Mouse (Mus musculus): ENCODE measurements around the gene Gipc3. TPM values are rescaled to one million over a fixed set of nuclear protein-coding genes. Genes with fewer than 3 reads are reported as not detected.

Gipc3 gene
- polyA plus RNA-seq, 1 experiment from 2014 or later, result 0.08 TPM

DNA sequence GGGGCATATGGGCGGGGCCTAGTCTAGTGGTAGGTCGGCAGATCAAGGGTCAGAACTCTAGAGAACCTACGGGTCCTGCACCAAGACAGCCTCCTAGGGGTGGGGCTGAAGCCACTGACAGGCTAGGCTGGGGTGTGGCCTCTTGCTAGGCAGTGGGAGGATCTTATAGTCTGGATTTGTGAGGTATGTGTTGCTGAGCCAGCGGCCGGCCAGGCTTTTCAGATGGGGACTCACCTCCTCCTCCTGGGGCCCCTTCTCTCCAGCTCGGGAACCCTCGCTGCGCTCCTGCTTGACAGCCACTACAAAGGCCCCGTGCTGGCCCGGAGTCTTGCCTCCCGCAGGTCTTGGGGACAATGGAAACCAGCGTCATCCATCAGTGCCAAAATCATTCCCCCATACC, 6.1 kb upstream of the Gipc3 start:
- H3K27me3 ChIP-seq (ENCODE audit: insufficient read depth, low read length), result 0 out of 2 replicates have a peak, but pooled peaks cover 4% of the 10 kb centered on the region
- no peaks in the 10 kb centered on the region for H3K9me3 ChIP-seq (ENCODE audit: low read depth, low read length)
- peaks cover 24% of the 10 kb centered on the region for H3K36me3 ChIP-seq (ENCODE audit: insufficient read depth)
- peak overlapping the region; percentile 81; the same call in 1 of the 2 replicates for H3K27ac ChIP-seq (ENCODE audit: low read depth)
- peak overlapping the region; percentile 84; the same call in 1 of the 2 replicates for H3K9ac ChIP-seq
- peak overlapping the region; percentile 79 for H3K4me3 ChIP-seq (ENCODE audit: low read depth, low read length)
- peaks cover 14% of the 10 kb centered on the region for H3K4me1 ChIP-seq (ENCODE audit: insufficient read depth)
- H3K4me2 ChIP-seq, result peak overlapping the region; percentile 95
- WGBS, result 4% methylated on average over 11 of the region's 12 CpGs
- ATAC-seq (ENCODE audit: insufficient read depth) (no peak), DNase-seq (peak; percentile 64)
- no peak for TF ChIP-seq CTCF (IDR thresholded peaks at IDR 0.05; ENCODE audit: low read depth)

GRCm38 (mm10) chr10:81346453-81347067, 3.5 kb upstream of the Gipc3 start:
- H3K9ac ChIP-seq, result peak overlapping the region; percentile 23
- ATAC-seq (ENCODE audit: insufficient read depth) (no peak), DNase-seq (peak; percentile 84)
- whole genome bisulfite sequencing, result 9% methylated on average over 52 of the region's 55 CpGs
- peak; percentile 57 for TF ChIP-seq CTCF (IDR thresholded peaks at IDR 0.05; ENCODE audit: low read depth)
- H3K4me3 ChIP-seq (ENCODE audit: low read depth, low read length), result peak overlapping the region; percentile 22
- peak overlapping the region; percentile 61 for H3K4me2 ChIP-seq
- H3K27me3 ChIP-seq (ENCODE audit: insufficient read depth, low read length), result peaks cover 28% of the 10 kb centered on the region
- peaks cover 14% of the 10 kb centered on the region for H3K4me1 ChIP-seq (ENCODE audit: insufficient read depth)
- H3K27ac ChIP-seq (ENCODE audit: low read depth), result 0 out of 2 replicates have a peak overlapping the region, but pooled peaks have one; percentile 18
- peaks cover 24% of the 10 kb centered on the region for H3K36me3 ChIP-seq (ENCODE audit: insufficient read depth)
- no peaks in the 10 kb centered on the region for H3K9me3 ChIP-seq (ENCODE audit: low read depth, low read length)

GRCm38 (mm10) chr10:81345162-81345534, 2.1 kb upstream of the Gipc3 start:
- peaks cover 24% of the 10 kb centered on the region for H3K36me3 ChIP-seq (ENCODE audit: insufficient read depth)
- ATAC-seq (ENCODE audit: insufficient read depth) (no peak), DNase-seq (no peak)
- H3K4me2 ChIP-seq, result no peak overlapping the region
- peaks cover 33% of the 10 kb centered on the region for H3K27me3 ChIP-seq (ENCODE audit: insufficient read depth, low read length)
- TF ChIP-seq CTCF (IDR thresholded peaks at IDR 0.05; ENCODE audit: low read depth), result no peak
- 83% methylated on average over 4 of the region's 4 CpGs for WGBS
- H3K9ac ChIP-seq, result no peak overlapping the region
- H3K9me3 ChIP-seq (ENCODE audit: low read depth, low read length), result no peaks in the 10 kb centered on the region
- H3K27ac ChIP-seq (ENCODE audit: low read depth), result no peak overlapping the region
- H3K4me3 ChIP-seq (ENCODE audit: low read depth, low read length), result no peak overlapping the region
- peaks cover 14% of the 10 kb centered on the region for H3K4me1 ChIP-seq (ENCODE audit: insufficient read depth)

GRCm38 (mm10) chr10:81344421-81345161, 1.5 kb upstream of the Gipc3 start:
- Histone ChIP-seq H3K9me3 (ENCODE audit: low read depth, low read length) (no peaks in the 10 kb centered on the region), H3K4me2 (no peak overlapping the region), H3K4me3 (ENCODE audit: low read depth, low read length) (no peak overlapping the region), H3K27ac (ENCODE audit: low read depth) (no peak overlapping the region), H3K36me3 (ENCODE audit: insufficient read depth) (peaks cover 24% of the 10 kb centered on the region), H3K4me1 (ENCODE audit: insufficient read depth) (peaks cover 13% of the 10 kb centered on the region), H3K9ac (no peak overlapping the region), H3K27me3 (ENCODE audit: insufficient read depth, low read length) (peaks cover 33% of the 10 kb centered on the region)
- 41% methylated on average over 8 of the region's 8 CpGs for WGBS
- TF ChIP-seq CTCF (IDR thresholded peaks at IDR 0.05; ENCODE audit: low read depth), result peak; percentile 45
- ATAC-seq (ENCODE audit: insufficient read depth) (no peak), DNase-seq (peak; percentile 46)

- peak; percentile 88 for TF ChIP-seq CTCF (IDR thresholded peaks at IDR 0.05; ENCODE audit: low read depth)
- 34% methylated on average over 16 of the region's 16 CpGs for WGBS
- ATAC-seq (ENCODE audit: insufficient read depth) (no peak; the same call in 1 of the 2 replicates), DNase-seq (peak; percentile 83)
- no peaks in the 10 kb centered on the region for H3K9me3 ChIP-seq (ENCODE audit: low read depth, low read length)
- peaks cover 10% of the 10 kb centered on the region; the same call in 1 of the 2 replicates for H3K36me3 ChIP-seq (ENCODE audit: insufficient read depth)
- no peak overlapping the region for H3K27ac ChIP-seq (ENCODE audit: low read depth)
- H3K9ac ChIP-seq, result no peak overlapping the region
- no peaks in the 10 kb centered on the region for H3K4me1 ChIP-seq (ENCODE audit: insufficient read depth)
- peaks cover 33% of the 10 kb centered on the region for H3K27me3 ChIP-seq (ENCODE audit: insufficient read depth, low read length)
- no peak overlapping the region for H3K4me3 ChIP-seq (ENCODE audit: low read depth, low read length)
- H3K4me2 ChIP-seq, result no peak overlapping the region
Measured at GRCm38 (mm10) chr10:81341333-81341949, 1.6 kb downstream of the Gipc3 start.

DNA sequence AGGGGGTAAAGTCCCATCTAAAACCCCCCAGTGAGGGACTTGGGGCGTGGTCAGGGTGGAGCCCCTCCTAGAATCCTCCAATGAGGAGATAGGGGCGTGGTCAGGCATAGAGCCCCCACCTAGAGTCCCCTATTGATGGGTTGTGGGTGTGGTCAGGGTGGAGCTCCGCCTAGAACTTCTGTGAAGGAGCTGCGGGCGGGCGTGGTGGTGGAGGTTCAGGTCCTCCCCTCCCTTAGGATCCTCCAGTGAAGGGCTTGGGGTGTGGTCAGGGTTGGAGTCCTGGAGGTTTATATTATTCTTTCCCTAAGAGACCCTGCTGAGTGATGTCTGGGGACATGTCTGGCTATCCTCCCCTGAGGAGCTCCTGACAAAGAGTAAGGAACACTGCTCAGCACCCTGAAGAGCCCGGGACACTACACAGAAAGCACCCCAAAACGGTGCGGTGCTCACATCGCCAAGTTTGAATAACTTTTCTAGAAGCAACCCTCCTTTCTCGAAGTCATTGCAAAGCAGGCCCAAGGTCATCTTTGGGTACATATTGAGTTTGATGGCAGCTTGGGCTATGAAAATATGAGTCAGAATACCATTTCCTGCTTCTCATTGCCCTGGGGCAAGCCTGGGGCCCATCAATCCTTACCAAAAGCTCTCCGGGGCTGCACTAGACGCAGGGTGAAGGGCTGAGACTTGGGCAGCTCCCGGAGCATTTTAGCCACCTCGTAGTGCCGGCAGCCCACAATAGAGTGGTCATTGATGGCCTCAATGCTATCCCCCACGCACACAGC, 2.3 kb downstream of the Gipc3 start:
- H3K27me3 ChIP-seq (ENCODE audit: insufficient read depth, low read length), result peaks cover 33% of the 10 kb centered on the region
- H3K9ac ChIP-seq, result no peak overlapping the region
- DNase-seq (no peak), ATAC-seq (ENCODE audit: insufficient read depth) (no peak)
- no peak overlapping the region for H3K27ac ChIP-seq (ENCODE audit: low read depth)
- H3K9me3 ChIP-seq (ENCODE audit: low read depth, low read length), result no peaks in the 10 kb centered on the region
- no peak overlapping the region for H3K4me3 ChIP-seq (ENCODE audit: low read depth, low read length)
- 37% methylated on average over 17 of the region's 17 CpGs for WGBS
- no peaks in the 10 kb centered on the region for H3K4me1 ChIP-seq (ENCODE audit: insufficient read depth)
- H3K4me2 ChIP-seq, result no peak overlapping the region
- H3K36me3 ChIP-seq (ENCODE audit: insufficient read depth), result 0 out of 2 replicates have a peak, but pooled peaks cover 6% of the 10 kb centered on the region
- no peak for TF ChIP-seq CTCF (IDR thresholded peaks at IDR 0.05; ENCODE audit: low read depth)
